Mouse (Mus musculus): ENCODE measurements around the gene Cap2.
A peak's percentile ranks its signal among the peaks of the same experiment; 100 is the strongest.

Gene Cap2

DNA sequence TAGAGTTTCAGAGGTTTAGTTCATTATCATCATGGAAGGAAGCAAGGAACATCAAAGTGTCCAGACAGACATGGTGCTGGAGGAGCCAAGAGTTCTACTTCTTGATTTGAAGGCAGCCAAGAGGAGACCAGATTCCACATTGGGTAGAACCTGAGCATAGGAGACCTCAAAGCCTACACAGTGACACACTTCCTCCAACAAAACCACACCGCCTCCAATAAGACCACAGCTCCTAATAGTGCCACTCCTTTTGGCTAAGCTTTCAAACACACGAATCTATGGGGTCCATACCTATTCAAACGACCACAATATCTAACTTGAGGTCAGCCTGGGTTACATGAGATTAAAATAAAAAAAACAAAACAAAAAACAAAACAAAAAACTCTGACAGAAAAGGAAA is 25.0 kb downstream of the Cap2 start:
- no peak for DNase-seq

DNA sequence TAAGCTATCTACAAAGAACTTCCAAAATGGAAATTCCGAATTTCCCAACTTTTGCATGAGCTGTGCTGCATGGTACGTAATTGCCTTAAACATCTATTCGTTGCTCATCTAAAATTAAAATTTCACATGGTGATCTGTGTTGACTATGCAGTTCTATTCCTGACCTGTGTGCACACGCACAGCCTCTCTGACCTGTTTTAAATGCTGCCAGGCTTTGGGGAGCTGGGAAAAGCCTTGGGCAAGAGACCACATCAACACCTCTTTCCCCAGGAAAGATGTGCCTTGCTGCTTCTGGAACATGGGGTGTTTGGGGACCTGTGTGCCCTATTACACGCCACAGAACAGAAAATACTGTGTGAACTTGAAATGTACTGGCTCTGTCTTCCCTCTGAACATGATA is 25.7 kb downstream of the Cap2 start:
- DNase-seq: no peak

DNA sequence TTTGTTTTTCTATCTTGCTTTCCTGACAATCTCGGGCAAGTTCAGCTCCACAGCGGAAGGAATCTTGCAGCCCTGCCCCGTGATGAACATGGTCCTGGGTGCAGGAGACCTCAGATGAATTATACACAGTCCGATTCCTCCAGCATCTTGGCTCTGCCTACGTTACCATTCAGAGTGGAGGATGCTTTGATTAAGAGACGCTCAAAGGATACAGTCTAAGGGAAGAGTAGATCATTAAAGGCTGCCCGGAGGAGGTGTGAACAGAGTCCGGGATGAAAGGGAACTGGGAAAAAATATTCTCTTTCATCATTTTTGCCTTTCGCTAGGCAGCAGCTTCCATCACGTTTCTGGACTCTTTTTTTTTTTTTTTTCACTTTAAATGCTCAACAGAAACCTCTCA is 27.4 kb downstream of the Cap2 start:
- no peak for DNase-seq

DNA sequence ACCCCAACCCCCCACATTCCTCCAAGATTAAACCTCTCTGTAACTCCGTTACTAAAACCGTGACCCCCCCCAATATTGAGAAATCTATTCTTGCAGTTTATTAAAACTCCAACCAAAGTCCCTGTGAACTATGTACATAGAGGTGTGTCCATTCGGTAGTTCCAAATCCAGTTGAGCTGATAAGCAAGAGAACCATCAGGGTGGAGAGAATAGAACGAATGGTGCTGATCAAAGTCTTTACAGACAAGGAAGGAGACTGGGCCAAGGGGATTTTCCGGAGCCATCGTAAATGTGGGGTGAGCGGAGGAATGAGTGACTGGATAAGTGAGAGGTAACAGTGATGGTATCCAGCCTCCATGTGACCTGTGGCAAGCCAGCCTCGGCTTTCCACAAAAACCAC is 28.9 kb downstream of the Cap2 start:
- DNase-seq: no peak

DNA sequence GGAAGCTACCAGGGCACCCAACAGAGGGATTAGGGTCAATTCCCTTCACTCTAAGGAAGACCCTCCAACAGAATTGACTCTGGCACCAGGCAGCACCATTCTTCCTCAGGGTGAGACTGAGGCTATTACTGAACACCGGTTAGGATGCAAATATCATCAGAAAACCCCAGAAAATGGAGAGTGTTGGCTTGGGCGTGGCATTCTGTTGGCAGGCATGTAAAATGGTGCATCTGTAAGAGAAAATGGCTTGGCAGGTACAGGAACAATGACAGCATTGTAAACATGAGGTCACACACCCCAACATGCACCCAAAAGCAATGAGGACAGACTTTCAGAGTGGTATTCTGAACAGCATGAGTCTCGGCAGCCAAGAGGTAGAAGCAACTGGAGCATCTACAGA is 30.0 kb downstream of the Cap2 start:
- DNase-seq: no peak

DNA sequence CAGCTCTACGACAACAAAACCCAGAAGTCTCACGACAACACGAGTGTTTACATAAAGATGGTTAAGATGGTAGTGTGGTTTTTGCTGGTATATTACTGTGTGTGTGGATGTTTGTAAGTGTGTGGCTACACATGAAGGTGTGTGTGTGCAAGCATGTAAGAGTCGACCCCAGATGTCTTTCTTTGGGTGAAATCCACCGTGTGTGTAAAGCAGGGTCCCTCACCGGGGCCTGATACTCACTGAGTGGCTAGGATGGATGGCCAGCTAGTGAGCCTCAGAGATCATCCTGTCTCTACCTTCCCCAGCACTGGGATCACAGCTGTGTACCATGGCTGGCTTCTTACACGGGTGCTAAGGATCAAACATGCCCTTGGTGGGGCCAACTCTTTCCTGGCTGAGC is 30.6 kb downstream of the Cap2 start:
- DNase-seq: no peak

DNA sequence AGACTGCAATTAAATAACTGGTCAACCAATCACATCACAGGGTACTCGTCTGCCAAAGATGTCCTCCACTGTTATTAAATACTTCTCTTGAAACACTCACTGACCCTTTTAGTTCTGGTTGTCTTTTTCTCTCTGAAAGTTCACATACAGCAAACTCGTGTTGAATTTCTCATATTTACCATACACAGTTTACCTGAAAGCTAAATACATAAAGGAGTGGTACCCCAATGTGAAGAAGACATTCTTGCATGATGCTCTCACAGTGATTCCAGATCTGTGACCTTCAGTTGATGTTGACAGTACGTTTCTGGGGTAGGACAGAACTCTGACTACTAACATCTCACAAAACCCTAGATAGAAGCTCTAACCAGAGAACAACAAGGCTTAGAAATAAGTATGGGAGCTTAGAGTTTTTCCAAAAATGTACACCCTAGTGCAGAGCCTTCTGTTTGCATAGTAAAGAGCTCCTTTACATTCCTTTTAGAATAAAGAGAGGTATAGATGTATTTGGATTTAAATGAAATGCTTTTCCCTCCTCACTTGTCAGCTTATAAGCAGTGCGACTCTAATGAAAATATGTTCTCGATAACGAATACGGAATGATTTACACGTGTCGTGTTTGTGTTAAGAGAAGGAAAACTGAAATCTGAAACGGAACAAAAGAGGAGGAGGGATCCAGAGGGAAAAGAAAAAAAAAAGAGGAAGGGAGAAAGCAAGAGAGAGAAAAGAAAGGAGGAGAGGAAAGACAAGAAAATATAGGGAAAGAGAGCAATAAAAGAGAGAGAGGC is 31.9 kb downstream of the Cap2 start:
- no peak for DNase-seq

DNA sequence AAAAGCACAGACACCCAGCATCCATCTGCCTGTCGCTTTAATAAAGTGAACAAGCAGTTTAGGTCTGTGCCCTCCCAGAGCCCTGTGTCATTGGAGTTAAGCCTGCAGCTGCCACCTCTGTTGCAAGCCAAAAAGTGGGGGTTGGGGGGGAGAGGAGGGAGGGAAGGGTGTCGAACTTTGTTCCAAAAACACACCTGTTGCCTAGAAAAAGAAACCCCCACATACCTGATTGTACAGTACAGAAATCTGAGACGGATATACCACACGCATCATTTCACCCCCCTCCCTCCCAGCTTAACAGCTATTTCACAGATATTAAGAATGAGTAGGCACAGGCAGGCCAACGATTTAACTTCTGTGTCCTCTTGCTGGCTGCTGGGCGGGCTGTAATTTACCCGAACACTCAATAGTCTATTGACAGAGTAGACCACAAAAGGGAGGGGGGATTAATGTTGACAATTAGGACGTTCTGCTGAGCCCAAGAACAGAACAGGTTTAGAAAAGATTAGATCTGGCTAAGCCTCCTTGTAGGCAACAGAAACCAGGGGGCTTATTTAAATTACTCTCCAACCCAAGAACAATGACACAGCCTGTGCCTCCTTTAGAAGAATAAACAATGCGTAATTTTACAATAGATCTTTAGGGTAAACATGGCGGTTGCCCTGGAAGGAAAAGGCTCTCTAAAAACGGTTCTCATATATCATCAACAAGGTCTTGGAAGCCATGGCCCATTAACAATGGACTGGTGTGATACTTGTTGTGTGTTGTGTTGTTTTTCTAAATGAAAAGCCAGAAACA is 32.7 kb downstream of the Cap2 start:
- no peak for DNase-seq

DNA sequence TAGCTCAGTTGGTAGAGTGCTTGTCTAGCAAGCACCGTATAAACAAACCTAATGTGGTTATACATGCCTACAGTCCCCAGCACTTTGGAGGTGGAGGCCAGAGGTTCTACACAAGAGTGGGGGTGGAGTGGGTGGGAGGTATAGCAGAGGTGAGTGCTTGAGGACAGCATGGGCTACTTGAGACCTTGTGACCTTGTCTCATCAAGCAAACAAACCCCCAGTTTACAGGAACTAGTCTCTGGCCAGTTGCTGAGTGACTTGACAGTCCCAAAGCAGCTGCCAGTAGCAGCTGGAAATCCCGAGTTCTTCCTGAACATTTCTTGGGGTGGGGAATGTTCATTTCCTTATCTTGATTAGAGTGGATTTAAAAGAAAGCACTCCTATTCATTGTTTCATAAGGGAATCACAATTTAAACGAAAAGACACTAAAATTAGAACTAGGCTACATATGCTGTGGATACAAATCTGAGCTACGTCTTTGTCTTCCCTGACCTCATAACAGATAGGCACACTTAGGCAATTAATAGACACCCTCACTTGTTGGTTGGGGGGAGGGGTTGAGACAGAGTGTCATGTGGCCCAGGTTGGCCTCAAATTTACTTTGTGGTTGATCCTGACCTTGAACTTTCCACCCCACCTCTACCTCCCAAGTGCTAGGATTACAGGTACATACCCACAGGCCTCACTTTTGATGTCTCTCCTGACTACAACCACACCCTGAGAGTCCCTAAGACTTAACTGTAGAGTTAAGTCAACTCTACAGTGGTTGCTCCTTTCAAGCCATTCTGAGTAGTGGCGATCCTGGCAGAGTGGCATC is 33.5 kb downstream of the Cap2 start:
- no peak for DNase-seq

DNA sequence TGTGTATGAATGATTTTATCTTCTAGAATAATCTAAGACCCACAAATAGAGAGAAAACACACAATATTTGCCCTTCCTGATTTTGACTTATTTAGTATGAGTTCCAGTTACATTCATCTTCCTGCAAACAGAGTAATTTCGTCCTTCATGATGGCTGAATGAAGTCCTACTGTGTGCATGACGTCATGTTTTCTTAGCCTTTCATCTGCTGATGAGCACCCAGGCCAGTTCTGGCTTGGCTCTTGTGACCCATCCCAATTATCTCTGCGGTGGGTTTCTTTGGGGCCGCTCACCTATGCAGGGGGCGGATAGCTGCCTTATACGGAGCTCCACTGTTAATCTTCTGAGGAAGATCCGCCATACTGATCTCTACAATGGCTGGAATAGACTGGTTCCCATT is 37.6 kb downstream of the Cap2 start:
- DNase-seq: no peak

DNA sequence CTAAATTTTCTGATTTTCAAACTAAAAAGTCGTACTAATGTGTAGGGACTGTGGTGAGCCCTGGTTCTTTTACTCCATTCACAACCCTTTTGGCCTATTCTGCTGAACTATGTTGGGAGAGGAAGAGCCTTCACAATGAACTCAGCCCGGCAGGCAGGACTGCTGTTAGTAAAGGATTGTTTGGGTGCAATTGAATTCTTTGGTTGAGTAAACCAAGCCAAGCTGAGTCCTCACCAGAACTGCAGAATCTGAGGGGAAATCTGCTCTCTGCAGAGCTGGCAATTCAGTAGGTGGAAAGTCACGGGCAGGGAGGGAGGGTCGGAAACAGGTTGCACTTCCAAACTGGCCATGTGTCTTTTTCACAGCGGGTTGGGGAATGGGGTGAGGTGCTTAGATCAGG is 39.3 kb downstream of the Cap2 start:
- DNase-seq: no peak

DNA sequence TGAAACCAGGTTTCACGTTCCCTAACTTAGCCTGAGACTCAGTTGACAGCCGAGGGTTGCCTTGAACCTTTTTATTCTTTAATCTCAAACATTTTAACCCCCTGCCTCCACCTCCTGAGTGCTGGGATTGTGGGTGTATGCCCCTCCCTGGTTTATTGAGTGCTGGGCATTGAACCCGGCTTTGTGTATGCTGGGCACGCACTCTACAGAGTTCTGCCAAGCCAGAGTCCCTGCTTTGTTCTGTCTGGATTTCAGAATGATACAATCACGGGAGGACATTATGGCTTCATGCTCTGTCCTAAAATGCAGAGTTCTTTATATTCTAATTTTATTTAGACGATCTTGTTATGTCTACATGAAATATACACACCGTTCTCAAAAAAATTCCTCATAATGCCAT is 41.1 kb downstream of the Cap2 start:
- DNase-seq: no peak

DNA sequence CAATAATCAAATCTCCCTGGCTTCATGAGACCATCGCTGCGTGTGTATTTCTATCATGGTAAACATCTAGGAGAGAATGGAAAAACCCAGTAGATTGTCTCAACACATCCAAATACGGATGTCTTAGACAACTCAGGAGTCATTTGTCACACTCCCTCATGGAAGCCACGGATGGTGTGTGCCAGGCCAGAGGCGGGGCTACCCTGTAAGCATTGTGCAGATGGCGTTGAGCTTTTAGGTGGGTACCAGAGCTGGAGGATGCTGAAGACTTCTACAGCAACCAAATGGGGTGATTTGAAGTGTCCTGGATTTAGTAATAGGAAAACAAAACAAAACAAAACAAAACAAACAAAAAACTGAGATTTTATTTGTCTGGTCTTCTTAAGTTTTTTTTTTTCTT is 43.0 kb downstream of the Cap2 start:
- DNase-seq: no peak

DNA sequence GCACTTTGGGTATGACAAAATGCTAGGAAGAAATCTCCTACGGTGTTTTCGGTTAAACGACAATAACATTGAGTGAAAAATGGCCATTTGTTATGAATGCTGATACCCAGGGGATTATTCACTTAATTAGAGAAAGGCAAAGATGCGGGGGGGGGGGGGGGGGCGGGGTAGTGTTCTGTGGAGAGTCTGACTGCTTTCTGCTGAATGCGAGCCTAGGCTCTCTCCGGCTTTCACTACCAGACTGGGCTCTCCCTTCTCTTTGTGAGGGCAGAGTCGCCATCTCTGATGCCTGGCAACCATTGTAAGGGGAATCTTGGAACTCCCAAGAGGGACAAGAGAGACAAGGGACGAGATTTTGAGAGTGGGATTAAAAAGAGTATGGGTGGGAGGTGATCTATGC is 43.4 kb downstream of the Cap2 start:
- no peak for DNase-seq

DNA sequence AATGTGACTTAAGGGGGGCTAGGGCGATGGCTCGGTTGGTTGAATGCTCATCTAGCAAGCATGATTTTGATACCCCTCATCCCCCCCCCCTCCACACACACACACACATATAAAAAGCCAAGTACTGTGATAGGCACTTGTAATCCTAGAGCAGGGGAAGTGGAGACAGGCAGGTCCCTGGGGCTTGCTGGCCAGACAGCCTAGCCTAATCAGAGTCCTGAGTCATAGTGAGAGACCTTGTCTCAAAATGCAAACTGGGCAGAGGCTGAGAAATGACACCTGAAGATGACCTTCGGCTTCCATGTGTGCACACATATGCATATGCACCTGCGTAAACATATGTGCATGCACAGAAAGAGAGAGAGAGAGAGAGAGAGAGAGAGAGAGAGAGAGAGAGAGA is 45.2 kb downstream of the Cap2 start:
- no peak for DNase-seq

DNA sequence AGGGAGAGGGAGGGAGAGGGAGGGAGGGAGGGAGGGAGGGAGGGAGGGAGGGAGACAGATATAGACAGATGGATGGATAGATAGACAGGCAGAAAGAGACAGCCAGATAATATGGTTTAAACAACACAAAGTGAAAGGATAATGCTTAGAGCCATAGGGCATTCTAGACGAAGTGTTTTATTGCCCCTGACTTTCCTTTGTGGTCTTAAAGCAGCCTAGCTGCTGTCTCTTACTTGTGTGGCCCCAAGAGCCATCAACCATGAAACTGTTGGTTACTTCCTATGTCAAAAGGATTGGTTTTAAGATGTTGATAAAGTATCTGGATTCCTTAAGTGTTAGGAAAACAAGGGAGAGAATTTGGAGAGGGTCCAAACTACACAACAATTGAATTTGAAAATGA is 45.6 kb downstream of the Cap2 start:
- no peak for DNase-seq

DNA sequence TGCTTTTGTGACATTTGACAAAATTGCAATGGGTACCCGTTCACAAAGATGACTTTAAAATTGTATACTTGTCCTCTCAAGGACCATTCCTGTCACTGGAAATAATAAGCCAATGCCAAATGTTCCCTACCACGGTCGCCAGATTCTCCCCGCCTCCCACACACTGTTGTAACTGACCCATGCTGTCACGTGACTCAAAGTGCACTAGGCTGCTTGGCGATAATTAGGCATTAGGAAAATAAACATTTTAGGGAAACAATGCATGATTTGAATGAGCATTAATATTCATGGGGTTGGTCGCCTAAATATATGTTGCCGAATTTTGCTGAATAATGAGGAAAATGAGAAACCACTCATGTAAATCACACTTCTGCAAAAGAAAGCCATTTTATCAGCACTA is 46.5 kb downstream of the Cap2 start:
- no peak for DNase-seq

DNA sequence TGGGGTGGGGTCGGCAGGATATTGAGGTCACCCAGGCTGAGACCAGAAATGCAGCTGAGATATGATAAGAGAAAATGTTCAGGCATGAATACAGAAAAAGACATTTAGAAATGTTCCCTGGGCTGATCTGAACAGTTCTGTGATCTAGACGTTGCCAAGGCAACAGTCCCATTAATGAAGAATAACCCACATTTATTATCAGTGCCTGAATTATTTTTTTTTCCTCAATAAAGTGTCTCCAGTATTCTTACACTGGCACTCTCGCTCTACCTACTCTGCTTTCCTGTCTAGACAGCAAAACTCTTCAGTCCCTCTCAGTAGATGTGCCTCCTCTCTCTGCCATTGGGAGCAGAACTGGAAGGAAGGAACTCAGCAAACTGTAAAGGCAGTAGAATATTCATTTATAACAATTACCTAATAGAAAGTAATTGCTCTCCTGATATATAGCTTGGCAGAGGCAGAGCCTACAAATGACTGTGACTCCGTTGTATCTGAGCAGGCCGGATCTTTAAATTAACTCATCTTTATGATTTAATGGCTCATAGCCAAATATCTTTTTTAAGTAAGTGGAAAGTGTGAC is 47.0 kb downstream of the Cap2 start:
- DNase-seq: no peak

DNA sequence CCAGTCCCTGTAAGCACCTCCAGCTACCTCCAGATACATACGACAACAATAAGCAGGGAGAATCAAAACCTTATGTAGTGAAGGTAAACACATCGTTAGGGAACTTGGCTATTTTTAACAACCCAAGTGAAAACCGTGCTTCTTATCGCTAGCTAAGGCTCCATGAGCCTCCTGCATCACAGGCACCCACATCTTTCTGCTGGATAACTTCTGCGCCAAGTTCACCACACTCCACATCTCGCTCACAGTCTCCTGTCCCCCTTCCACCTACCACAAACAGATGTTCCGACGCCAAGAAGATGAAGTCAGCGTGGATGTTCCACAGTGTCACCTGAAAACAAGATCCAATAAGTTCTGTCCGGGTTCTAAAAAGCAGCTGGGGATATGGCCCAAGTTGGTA is 49.0 kb downstream of the Cap2 start:
- DNase-seq: no peak

DNA sequence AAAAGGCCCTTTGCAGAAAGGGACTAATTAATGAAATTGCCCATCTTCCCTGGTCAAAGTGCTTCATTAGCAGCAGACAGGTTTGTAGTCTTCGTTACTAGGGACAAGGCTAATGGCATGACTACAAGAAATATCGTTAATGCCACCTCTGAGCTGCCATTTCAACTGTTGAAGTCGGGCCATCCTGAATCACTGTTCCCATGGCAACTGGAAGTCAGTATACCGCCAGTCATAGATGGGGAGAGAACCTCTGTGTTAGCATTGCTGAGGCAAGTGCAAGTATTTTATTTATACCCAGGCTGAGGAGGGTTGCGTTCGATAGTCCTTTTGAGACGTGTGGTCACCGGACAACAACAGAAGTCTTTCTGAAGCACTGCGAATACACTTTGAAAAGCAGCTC is 53.1 kb downstream of the Cap2 start:
- DNase-seq: no peak

DNA sequence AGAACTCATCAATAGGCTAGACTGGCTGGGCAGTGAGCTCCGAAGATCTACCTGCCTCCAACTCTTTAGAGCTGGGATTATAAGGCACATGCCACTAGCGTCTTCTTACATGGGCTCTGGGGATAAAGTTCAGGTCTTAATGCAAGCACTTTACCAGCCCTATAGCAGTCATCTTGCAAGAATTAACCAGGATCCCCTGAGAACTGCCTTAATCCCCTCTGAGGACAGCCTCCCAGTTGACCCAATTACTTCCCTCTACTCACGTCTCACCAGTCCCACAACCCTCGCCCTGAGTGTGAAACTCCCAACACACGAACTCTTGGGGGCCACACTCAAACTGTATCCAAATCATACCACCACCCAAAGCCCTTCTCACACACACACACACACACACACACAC is 64.3 kb downstream of the Cap2 start:
- DNase-seq: no peak

DNA sequence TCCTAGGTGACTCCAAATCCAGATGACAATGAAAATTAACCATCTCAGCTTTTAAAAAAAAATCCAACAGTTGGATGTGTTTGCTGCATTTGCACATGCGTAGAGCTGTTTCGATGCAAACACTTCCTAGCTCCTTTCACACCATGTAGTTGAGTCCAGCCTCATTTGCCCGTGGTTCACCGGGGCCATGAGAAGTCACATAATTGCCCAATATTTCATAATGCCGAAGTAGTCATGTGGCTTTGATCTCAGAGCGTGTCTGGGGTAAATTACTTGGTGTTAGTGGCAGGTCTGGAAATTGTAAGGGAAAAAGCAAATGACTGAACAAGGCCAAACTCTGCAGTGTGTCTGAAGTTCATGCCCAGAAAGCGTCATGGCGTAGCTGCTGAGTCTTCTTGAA is 67.8 kb downstream of the Cap2 start:
- DNase-seq: no peak

DNA sequence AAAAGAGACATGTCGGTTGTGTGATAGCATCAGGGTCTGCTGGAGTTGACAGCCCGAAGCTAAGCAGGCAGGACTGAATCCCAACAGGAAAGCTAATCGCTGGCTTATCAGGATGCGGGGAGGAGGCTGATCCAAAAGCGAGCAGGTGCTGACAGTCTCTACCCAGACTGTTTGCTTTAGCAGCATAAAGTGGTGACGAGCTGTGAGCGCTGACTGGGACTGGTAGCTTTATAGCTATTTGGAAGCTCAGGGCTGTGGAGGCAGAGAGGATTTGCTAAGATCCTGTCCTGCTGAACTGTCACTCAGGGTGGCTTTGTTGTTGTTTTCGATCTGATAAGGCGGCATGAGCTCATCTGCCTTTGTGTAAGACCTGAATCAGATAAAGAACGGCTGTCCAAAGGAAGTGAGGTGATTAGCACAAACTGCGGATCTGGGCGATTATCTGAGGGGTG is 69.5 kb downstream of the Cap2 start:
- peak; percentile 59 for DNase-seq
